Comparison of ENCODE assay signal across 32 mouse cellular contexts in genomic region chr7:35602766-35603165, GRCm38 (mm10). TPM values are rescaled to one million over a fixed set of nuclear protein-coding genes. Genes with fewer than 3 reads are reported as not detected.
"Had no signal": no experiment of that assay in that cellular context is flagged by ENCODE, and none has a peak within 500 bp of the region (broad histone marks: within the 10 kb centered on the region; RNA-seq: fewer than 3 reads in every experiment).

No protein-coding gene starts in this region.

- H3K27ac ChIP-seq: heart, embryonic 10.5 days; heart, embryonic 13.5 days; heart, embryonic 15.5 days; hindbrain, embryonic 10.5 days; hindbrain, embryonic 12.5 days; hindbrain, embryonic 13.5 days; hindbrain, embryonic 14.5 days; hindbrain, embryonic 15.5 days; hindbrain, postnatal 0 days; intestine, embryonic 15.5 days; kidney, embryonic 15.5 days; kidney, postnatal 0 days; layer of hippocampus, adult 2 months had no signal

- H3K4me1 ChIP-seq: heart, embryonic 10.5 days; heart, embryonic 15.5 days; hindbrain, embryonic 10.5 days; hindbrain, embryonic 12.5 days; hindbrain, embryonic 13.5 days; hindbrain, embryonic 15.5 days; intestine, embryonic 15.5 days; kidney, embryonic 15.5 days had no signal

- H3K4me3 ChIP-seq: heart, embryonic 10.5 days; heart, embryonic 12.5 days; heart, embryonic 13.5 days; heart, embryonic 15.5 days; hindbrain, embryonic 10.5 days; hindbrain, embryonic 12.5 days; hindbrain, embryonic 13.5 days; hindbrain, embryonic 15.5 days; intestine, embryonic 15.5 days; kidney, embryonic 15.5 days; layer of hippocampus, adult 2 months had no signal

- H3K27me3 ChIP-seq: heart, embryonic 12.5 days; heart, embryonic 13.5 days; heart, embryonic 15.5 days; hindbrain, embryonic 12.5 days; hindbrain, embryonic 13.5 days; hindbrain, embryonic 15.5 days; intestine, embryonic 15.5 days; kidney, embryonic 15.5 days had no signal

- H3K4me2 ChIP-seq: heart, embryonic 11.5 days; heart, embryonic 12.5 days; heart, embryonic 13.5 days; heart, embryonic 15.5 days; hindbrain, embryonic 12.5 days; hindbrain, embryonic 13.5 days; hindbrain, embryonic 14.5 days; hindbrain, embryonic 15.5 days; intestine, embryonic 15.5 days; kidney, embryonic 15.5 days had no signal

- DNase-seq: heart, postnatal 10 days; heart, postnatal 14 days; heart, postnatal 36 days; heart, postnatal 4 days; kidney, adult 11 months; kidney, adult 18-20 months; kidney, adult 2 months; kidney, adult 8-10 months; kidney, adult 9 months; kidney, postnatal 10 days; kidney, postnatal 14 days; kidney, postnatal 25 days; kidney, postnatal 36 days; kidney, postnatal 4 days; layer of hippocampus, adult 9-11 months; layer of hippocampus, postnatal 36 days had no signal

- H3K9ac ChIP-seq: heart, embryonic 12.5 days; heart, embryonic 13.5 days; heart, embryonic 15.5 days; hindbrain, embryonic 12.5 days; hindbrain, embryonic 13.5 days; hindbrain, embryonic 14.5 days; hindbrain, embryonic 15.5 days; intestine, embryonic 15.5 days; kidney, embryonic 15.5 days had no signal

- H3K9me3 ChIP-seq: heart, embryonic 10.5 days; heart, embryonic 12.5 days; heart, embryonic 13.5 days; heart, embryonic 15.5 days; hindbrain, embryonic 12.5 days; hindbrain, embryonic 13.5 days; hindbrain, embryonic 15.5 days; intestine, embryonic 15.5 days; kidney, embryonic 15.5 days had no signal

RNA-seq across cellular contexts. Expression of gene Rgs9bp, which starts 17.4 kb away (rescaled TPM):
- polyA plus RNA-seq: inflammation-experienced regulatory T-cells, adult 6 months had no signal
